Mouse (Mus musculus): ENCODE measurements around the gene Adamts17.

GRCm38 (mm10) chr7:66967206-66967919, 127.8 kb downstream of the Adamts17 start:
- no peak for TF ChIP-seq GATA1 (IDR thresholded peaks at IDR 0.05; ENCODE audit: low read length)
- TF ChIP-seq TAL1 (IDR thresholded peaks at IDR 0.05; ENCODE audit: low read length) = no peak
